Mouse (Mus musculus) right cerebral cortex, adult 18-20 months (tissue): Measurements from ENCODE around the gene Stk39.
"Not testable (repeated sequence)": the region's sequence is repeated elsewhere in the genome, so short reads cannot be mapped to it uniquely, and the experiment has no call there.

Experiments used
- DNase-seq: peaks from one replicate; pipeline ENCODE4 v3.0.0; 2022; ENCODE audit warnings: mixed read lengths

Gene Stk39

GRCm38 (mm10) chr2:68271301-68271700 lies 200.8 kb downstream of the Stk39 start:
- DNase-seq: no peak

- DNase-seq: no peak
Measured at GRCm38 (mm10) chr2:68270836-68271235, 201.2 kb downstream of the Stk39 start.

- DNase-seq: no peak
Measured at GRCm38 (mm10) chr2:68269646-68270045, 202.4 kb downstream of the Stk39 start.

- no peak for DNase-seq
Measured at GRCm38 (mm10) chr2:68264826-68265225, 207.2 kb downstream of the Stk39 start.

- DNase-seq: no peak
Measured at GRCm38 (mm10) chr2:68260911-68261310, 211.2 kb downstream of the Stk39 start.

GRCm38 (mm10) chr2:68257571-68257970 lies 214.5 kb downstream of the Stk39 start:
- no peak for DNase-seq

GRCm38 (mm10) chr2:68256472-68256871 lies 215.6 kb downstream of the Stk39 start:
- DNase-seq: no peak

GRCm38 (mm10) chr2:68254756-68255155 lies 217.3 kb downstream of the Stk39 start:
- DNase-seq: no peak

- DNase-seq: no peak
Measured at GRCm38 (mm10) chr2:68253222-68253621, 218.8 kb downstream of the Stk39 start.

- DNase-seq: no peak
Measured at GRCm38 (mm10) chr2:68252048-68252758, 219.9 kb downstream of the Stk39 start.

- no peak for DNase-seq
Measured at GRCm38 (mm10) chr2:68250897-68251296, 221.2 kb downstream of the Stk39 start.

GRCm38 (mm10) chr2:68249855-68250424 lies 222.1 kb downstream of the Stk39 start:
- no peak for DNase-seq

- no peak for DNase-seq
Measured at GRCm38 (mm10) chr2:68246284-68246683, 225.8 kb downstream of the Stk39 start.

- DNase-seq: no peak
Measured at GRCm38 (mm10) chr2:68244556-68244955, 227.5 kb downstream of the Stk39 start.

GRCm38 (mm10) chr2:68243879-68244553 lies 228.1 kb downstream of the Stk39 start:
- DNase-seq: no peak

- DNase-seq: no peak
Measured at GRCm38 (mm10) chr2:68243273-68243672, 228.8 kb downstream of the Stk39 start.

- no peak for DNase-seq
Measured at GRCm38 (mm10) chr2:68242069-68242468, 230.0 kb downstream of the Stk39 start.

- DNase-seq: no peak
Measured at GRCm38 (mm10) chr2:68241640-68242039, 230.4 kb downstream of the Stk39 start.

- not testable (repeated sequence) for DNase-seq
Measured at GRCm38 (mm10) chr2:68239415-68239814, 232.7 kb downstream of the Stk39 start.

- DNase-seq: no peak
Measured at GRCm38 (mm10) chr2:68232929-68233328, 239.1 kb downstream of the Stk39 start.

- DNase-seq: no peak
Measured at GRCm38 (mm10) chr2:68229872-68230271, 242.2 kb downstream of the Stk39 start.

GRCm38 (mm10) chr2:68229081-68229480 lies 243.0 kb downstream of the Stk39 start:
- DNase-seq: no peak

GRCm38 (mm10) chr2:68222227-68222873 lies 249.7 kb downstream of the Stk39 start:
- no peak for DNase-seq

- no peak for DNase-seq
Measured at GRCm38 (mm10) chr2:68221226-68221625, 250.8 kb downstream of the Stk39 start.
